Mouse (Mus musculus) stomach, embryonic 14.5 days (tissue): ENCODE results near the gene Commd4. TPM values are rescaled to one million over a fixed set of nuclear protein-coding genes. Genes with fewer than 3 reads are reported as not detected.

Source experiments
- ATAC-seq: fragments of 200-750 bp; cut with Nextera tagmentation; 2 replicates; pipeline ENCODE4 v1.8.0; 2017; ENCODE audit warnings: low read depth, moderate TSS enrichment; ENCODE audit not compliant: insufficient number of reproducible peaks, insufficient read depth, low FRiP score
- H3K27ac ChIP-seq: fragments of 300-500 bp; sonication (generic); 2 replicates; pipeline ENCODE4 v1.5.1; 2014; ENCODE audit warnings: mild to moderate bottlenecking, low read length, moderate library complexity, mixed read lengths
- H3K27me3 ChIP-seq: fragments of 300-500 bp; sonication (generic); 2 replicates; pipeline ENCODE4 v1.6.1; 2014; ENCODE audit warnings: low read length, control low read depth, mixed read lengths; ENCODE audit not compliant: control insufficient read depth, insufficient read depth
- H3K36me3 ChIP-seq: fragments of 300-500 bp; sonication (generic); 2 replicates; pipeline ENCODE4 v1.6.1; 2014; ENCODE audit warnings: mild to moderate bottlenecking, control low read depth, low read length, moderate library complexity, mixed read lengths; ENCODE audit not compliant: control insufficient read depth, insufficient read depth
- H3K4me1 ChIP-seq: fragments of 300-500 bp; sonication (generic); 2 replicates; pipeline ENCODE4 v1.6.1; 2014; ENCODE audit warnings: low read length, control low read depth, mixed read lengths; ENCODE audit not compliant: control insufficient read depth, insufficient read depth
- H3K4me2 ChIP-seq: fragments of 300-500 bp; sonication (generic); replicated peaks from 2 replicates; pipeline ENCODE4 v1.6.1; 2014; ENCODE audit warnings: low read depth, low read length, control low read depth
- H3K4me3 ChIP-seq: fragments of 300-500 bp; sonication (generic); 2 replicates; pipeline ENCODE4 v1.5.1; 2014; ENCODE audit warnings: low read depth, low read length, control low read depth
- H3K9ac ChIP-seq: fragments of 300-500 bp; sonication (generic); replicated peaks from 2 replicates; pipeline ENCODE4 v1.6.1; 2014; ENCODE audit warnings: low read depth, mild to moderate bottlenecking, control low read depth, low read length, moderate library complexity, mixed read lengths
- H3K9me3 ChIP-seq: fragments of 300-500 bp; sonication (generic); 2 replicates; pipeline ENCODE4 v1.6.1; 2016; ENCODE audit warnings: low read depth, low read length, control low read depth; ENCODE audit not compliant: control insufficient read depth
- WGBS: fragments of 180-500 bp; shearing (Covaris S2); extraction: QIAGEN DNeasy Blood & Tissue Kit; methylation state at CpG from one replicate; pipeline ENCODE4 v1.1.7; 2014; 5-methylcytosine and 5-hydroxymethylcytosine counted together
- polyA plus RNA-seq: library from polyadenylated mRNA; unstranded; fragments of >200 nt; fragmentation: Nextera tagmentation; extraction: Ambion mirVana; gene quantifications from 2 replicates; pipeline ENCODE4 v1.2.1, GENCODE M21; 2014

Commd4 gene
- polyA plus RNA-seq, 1 experiment from 2014 or later = 94.8 TPM

DNA sequence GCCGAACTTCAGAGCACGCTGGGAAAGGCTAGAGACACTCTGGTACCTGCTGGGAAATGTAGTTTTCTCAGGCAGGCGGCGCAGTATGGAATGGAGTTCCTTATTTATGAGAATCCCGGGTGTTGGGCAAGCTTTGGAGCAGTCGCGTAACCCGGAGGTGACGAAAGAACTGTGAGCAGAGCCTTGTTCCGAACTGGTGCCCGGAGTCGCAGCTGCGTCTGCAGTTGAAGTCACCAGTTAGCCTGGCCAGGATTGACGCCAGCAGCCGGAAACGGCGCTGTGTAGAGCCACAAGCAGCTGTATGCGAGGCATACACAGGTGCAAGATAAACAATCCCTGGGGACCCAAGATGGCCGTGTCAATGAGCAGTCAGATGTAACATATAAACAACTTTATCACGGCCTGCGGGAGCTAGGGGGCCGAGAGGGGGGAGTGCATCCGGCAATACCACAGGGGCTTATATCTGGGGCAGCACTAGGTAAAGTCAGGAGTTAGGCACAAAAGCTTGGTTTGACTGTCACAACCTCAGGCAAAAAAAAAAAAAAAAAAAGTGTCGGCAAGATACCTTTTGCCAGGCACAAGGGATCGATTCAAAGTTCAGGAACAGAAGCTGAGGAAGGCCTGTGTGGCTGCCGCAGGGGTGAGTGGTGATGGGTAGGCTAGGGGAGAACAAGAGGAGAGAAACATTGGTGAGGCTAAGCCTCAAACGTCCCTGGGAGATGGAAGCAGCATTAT lies 9.8 kb downstream of the Commd4 start, which contains the start of gene Neil1:
Gene Neil1 (minus strand): TSS at position 162 of the 735 bp plus-strand sequence.
- H3K27me3 ChIP-seq = no peaks in the 10 kb centered on the region
- H3K36me3 ChIP-seq = peaks cover 4% of the 10 kb centered on the region; the same call in 1 of the 2 replicates
- no peaks in the 10 kb centered on the region for H3K9me3 ChIP-seq
- peak; percentile 89 for ATAC-seq
- H3K4me2 ChIP-seq = peak within 1 kb of the TSS; percentile 69
- H3K9ac ChIP-seq = peak within 1 kb of the TSS; percentile 36
- H3K4me3 ChIP-seq = peak within 1 kb of the TSS; percentile 45
- H3K27ac ChIP-seq = peak within 1 kb of the TSS; percentile 82
- H3K4me1 ChIP-seq = peaks cover 6% of the 10 kb centered on the region; the same call in 1 of the 2 replicates
- WGBS = under 1% methylated on average over 27 of the region's 27 CpGs

DNA sequence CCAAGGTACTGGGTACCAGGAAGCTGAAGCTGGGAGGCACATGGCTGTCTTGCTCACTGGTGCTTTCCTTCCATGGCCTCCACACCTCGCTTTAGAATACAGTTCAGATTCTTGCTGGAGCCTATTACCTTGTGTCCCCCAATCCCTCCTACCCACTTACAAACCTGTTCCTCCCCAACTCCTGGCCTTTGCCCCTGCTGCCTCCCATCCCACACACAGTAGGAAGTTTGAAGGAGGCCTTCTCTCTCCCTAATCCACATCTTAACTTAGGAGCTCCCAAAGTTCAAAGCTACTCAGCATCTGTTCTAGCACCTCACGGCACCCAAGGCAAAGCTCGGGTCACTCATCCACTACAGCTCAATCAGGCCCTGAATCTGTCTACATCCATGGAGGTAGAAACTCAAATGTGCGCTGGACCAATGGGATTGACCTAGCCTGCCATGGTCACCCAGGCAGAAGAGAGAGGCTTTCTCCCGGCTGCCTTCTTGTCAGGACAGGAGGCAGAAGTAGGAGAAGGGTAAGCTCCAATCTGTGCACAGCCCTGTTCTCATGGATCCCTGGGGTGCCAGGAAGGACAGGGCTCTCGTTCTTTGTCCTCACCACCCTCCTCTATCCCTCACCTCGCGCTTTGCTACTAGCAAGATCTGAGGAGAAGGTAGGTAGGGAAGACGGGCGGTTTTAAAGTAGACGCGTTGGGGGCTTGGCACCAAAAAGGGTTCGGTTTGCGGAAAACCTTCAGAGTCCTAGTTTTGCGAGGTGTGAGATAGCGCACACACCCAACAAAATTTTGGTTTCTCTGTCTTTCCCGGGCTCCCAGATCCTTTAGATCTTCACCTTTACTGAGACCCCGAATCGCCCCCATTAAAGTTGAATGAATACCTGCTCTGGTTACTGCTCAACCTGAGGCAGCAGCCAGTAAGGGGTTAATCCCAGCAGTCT lies 10.7 kb downstream of the Commd4 start:
- Histone ChIP-seq H3K27me3 (no peaks in the 10 kb centered on the region), H3K4me2 (peak overlapping the region; percentile 69), H3K9ac (peak overlapping the region; percentile 36), H3K9me3 (no peaks in the 10 kb centered on the region), H3K36me3 (peaks cover 6% of the 10 kb centered on the region; the same call in 1 of the 2 replicates), H3K27ac (peak overlapping the region; percentile 82), H3K4me3 (peak overlapping the region; percentile 45), H3K4me1 (peaks cover 6% of the 10 kb centered on the region; the same call in 1 of the 2 replicates)
- no peak for ATAC-seq
- 9% methylated on average over 19 of the region's 19 CpGs for WGBS

DNA sequence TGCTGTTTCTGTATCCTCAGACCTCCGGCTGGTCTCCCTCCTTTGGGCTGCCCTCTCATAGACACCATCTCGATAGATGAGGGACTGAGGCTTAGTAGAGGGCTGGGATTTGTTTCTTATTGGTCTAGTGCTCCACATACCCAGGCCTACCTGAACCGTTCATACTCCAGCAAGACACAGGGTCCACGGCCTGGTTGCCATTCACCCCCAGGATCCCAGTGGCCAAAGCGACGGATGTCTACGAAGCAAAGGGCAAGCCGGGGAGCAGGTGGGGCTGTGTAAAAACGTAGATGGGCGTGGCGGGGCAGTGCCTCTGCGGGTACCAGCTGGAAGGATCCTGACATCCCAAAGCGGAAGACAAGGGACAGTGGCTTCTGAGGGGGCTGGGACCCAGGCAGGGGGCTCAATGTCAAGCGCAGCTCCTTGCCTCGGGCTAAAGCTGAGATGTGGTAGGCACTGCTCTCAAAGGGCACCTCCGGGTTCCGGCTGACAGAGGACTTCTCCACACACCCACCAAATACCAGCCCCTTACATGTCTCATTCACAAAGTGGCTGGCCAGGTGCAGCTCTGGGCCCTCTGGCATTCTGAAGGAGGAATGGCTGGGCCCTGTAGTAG lies 11.6 kb downstream of the Commd4 start:
- Histone ChIP-seq H3K4me2 (peak overlapping the region; percentile 69), H3K9ac (no peak overlapping the region), H3K4me1 (peaks cover 6% of the 10 kb centered on the region; the same call in 1 of the 2 replicates), H3K36me3 (peaks cover 13% of the 10 kb centered on the region; the same call in 1 of the 2 replicates), H3K27me3 (no peaks in the 10 kb centered on the region), H3K9me3 (no peaks in the 10 kb centered on the region), H3K27ac (no peak overlapping the region), H3K4me3 (0 out of 2 replicates have a peak overlapping the region, but pooled peaks have one; percentile 45)
- no peak for ATAC-seq
- 81% methylated on average over 17 of the region's 17 CpGs for WGBS

DNA sequence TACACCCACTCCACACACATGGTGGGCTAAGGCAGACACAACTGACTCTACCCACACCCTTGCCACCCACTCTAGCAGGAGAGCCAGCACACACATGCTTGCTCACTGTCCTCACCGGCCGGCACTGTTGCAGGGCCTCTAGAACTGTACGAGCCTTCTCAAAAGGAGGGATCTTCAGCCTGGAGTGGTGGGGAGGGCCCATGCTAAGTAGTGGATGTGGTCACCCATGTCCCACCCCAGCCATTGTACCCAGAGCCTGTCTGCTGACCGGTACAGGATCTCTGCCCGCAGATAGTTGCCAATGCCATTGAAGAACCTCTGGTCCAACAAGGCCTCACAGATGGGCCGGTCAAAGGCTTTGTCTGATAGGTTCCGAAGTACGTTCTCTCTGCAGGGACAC lies 13.3 kb downstream of the Commd4 start:
- Histone ChIP-seq H3K36me3 (peaks cover 30% of the 10 kb centered on the region), H3K27me3 (no peaks in the 10 kb centered on the region), H3K27ac (no peak overlapping the region), H3K4me2 (no peak overlapping the region), H3K4me3 (no peak overlapping the region), H3K9ac (no peak overlapping the region), H3K4me1 (peaks cover 6% of the 10 kb centered on the region; the same call in 1 of the 2 replicates), H3K9me3 (no peaks in the 10 kb centered on the region)
- 92% methylated on average over 8 of the region's 8 CpGs for WGBS
- no peak for ATAC-seq

DNA sequence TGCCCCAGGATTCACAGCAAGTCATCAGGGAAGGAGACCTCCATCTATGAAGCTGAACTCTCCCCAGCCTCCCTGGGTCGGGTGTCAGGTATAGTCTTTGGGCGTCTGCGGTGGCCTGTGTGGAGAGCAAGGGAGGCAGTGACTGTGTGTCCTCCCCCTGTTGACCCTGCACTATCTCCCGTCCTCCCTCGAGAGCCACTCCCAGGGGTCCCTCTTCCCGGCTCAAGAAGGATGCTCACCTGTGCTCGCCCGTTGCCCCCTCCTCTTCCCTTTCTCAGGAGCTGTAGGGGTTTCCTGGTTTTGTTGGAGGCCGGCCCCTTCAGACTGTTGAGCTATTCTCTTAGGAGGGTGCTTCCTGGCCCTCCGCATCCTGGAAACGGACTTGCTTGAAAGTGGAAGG lies 14.9 kb downstream of the Commd4 start:
- peaks cover 6% of the 10 kb centered on the region; the same call in 1 of the 2 replicates for H3K4me1 ChIP-seq
- ATAC-seq = no peak
- 77% methylated on average over 11 of the region's 11 CpGs for WGBS
- no peaks in the 10 kb centered on the region for H3K9me3 ChIP-seq
- no peak overlapping the region for H3K27ac ChIP-seq
- H3K36me3 ChIP-seq = peaks cover 38% of the 10 kb centered on the region
- H3K4me3 ChIP-seq = no peak overlapping the region
- H3K4me2 ChIP-seq = no peak overlapping the region
- H3K27me3 ChIP-seq = no peaks in the 10 kb centered on the region
- H3K9ac ChIP-seq = no peak overlapping the region

DNA sequence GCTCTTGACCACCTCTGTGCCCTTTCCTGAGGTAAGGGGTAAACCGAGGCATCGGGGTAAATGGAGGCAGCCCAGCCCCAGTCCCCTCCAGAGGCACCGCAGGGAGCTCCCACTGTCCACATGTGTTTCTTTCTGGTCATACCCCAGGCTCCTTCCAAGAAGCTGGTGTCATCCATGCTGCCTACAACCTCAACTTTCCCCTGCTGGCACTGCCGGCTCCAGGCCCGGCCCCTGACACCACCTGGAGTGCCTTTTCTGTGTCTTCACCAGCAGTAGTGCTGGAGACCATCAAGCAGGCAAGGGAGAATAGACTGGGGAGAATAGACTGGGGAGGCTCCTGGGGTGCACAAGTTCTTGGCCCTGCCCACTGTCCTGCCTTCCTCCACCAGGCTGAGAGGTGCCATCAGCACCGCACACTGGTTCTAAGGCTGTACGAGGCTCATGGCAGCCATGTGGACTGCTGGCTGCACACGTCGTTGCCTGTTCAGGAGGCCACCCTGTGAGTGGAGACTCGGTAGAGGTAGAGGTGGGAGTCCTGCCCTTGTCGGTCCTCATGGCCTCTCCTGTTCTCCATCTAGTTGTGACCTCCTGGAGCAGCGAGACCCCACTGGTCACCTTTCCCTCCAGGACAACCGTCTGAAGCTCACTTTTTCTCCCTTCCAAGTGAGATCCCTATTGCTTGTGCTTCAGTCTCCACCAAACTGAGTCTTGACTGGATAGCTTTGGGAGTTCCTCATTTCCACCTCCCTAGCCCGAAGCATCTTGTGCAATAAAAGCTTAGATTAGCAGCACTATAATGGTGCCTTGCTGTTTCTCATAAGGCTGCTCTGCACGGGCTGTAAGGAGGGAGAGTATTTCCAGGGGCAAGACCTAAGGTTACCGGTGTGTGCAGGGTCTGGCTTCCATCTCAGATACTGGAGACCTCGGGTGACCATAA lies 16.4 kb downstream of the Commd4 start:
- H3K4me1 ChIP-seq = no peaks in the 10 kb centered on the region
- 88% methylated on average over 17 of the region's 17 CpGs for WGBS
- H3K9ac ChIP-seq = no peak overlapping the region
- H3K4me3 ChIP-seq = no peak overlapping the region
- no peak for ATAC-seq
- no peak overlapping the region for H3K27ac ChIP-seq
- no peaks in the 10 kb centered on the region for H3K27me3 ChIP-seq
- peaks cover 49% of the 10 kb centered on the region for H3K36me3 ChIP-seq
- no peak overlapping the region for H3K4me2 ChIP-seq
- H3K9me3 ChIP-seq = no peaks in the 10 kb centered on the region

DNA sequence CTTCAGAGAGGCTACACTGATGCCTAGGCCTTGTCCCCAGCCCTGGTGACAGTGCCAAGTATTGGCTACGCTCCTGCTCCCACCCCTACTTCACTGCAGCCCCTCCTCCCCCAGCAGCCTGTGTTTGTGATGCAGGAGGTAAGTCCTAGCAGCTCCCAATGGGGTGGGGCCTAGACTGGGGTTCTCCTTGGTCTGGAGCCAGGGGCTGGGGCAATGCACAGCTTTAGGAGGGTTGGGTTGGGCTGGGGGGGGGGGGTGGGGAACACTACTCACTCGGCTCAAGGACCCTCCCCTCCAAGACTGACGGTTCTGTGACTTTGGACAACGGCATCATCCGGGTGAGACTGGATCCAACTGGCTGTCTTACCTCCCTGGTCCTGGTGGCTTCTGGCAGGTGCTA lies 18.6 kb downstream of the Commd4 start:
- H3K4me2 ChIP-seq = no peak overlapping the region

More for the DNA sequence above, 18.6 kb downstream of the Commd4 start:
- ATAC-seq = no peak
- 87% methylated on average over 5 of the region's 5 CpGs for WGBS
- Histone ChIP-seq H3K27ac (no peak overlapping the region), H3K9ac (no peak overlapping the region), H3K4me1 (no peaks in the 10 kb centered on the region), H3K36me3 (peaks cover 58% of the 10 kb centered on the region), H3K27me3 (no peaks in the 10 kb centered on the region), H3K9me3 (no peaks in the 10 kb centered on the region), H3K4me3 (no peak overlapping the region)
